Mouse (Mus musculus) liver, postnatal 0 days (tissue): ENCODE measurements around the gene Tlr13. TPM values are rescaled to one million over a fixed set of nuclear protein-coding genes. Genes with fewer than 3 reads are reported as not detected.

ENCODE experiments used
- ATAC-seq: fragments of 200-750 bp; cut with Nextera tagmentation; 2 replicates; pipeline ENCODE4 v1.8.0; 2017; ENCODE audit warnings: mild to moderate bottlenecking, moderate library complexity
- DNase-seq: peaks from one replicate; pipeline ENCODE4 v3.0.0-alpha.2; 2016
- H3K27ac ChIP-seq: fragments of 300-500 bp; sonication (generic); 2 replicates; pipeline ENCODE4 v1.5.1; 2014; ENCODE audit warnings: antibody characterized with exemption, moderate library complexity, mild to moderate bottlenecking, low read depth
- H3K27me3 ChIP-seq: fragments of 300-500 bp; sonication (generic); 2 replicates; pipeline ENCODE4 v1.6.1; 2014; ENCODE audit warnings: low read length, control low read depth, mixed read lengths; ENCODE audit not compliant: insufficient read depth
- H3K36me3 ChIP-seq: fragments of 300-500 bp; sonication (generic); replicated peaks from 2 replicates; pipeline ENCODE4 v1.6.1; 2014; ENCODE audit warnings: mild to moderate bottlenecking, control low read depth, low read length, moderate library complexity, mixed read lengths; ENCODE audit not compliant: insufficient read depth
- H3K4me1 ChIP-seq: fragments of 300-500 bp; sonication (generic); 2 replicates; pipeline ENCODE4 v1.6.1; 2014; ENCODE audit warnings: antibody characterized with exemption, mild to moderate bottlenecking, control low read depth; ENCODE audit not compliant: insufficient read depth
- H3K4me2 ChIP-seq: fragments of 300-500 bp; sonication (generic); 2 replicates; pipeline ENCODE4 v1.6.1; 2014; ENCODE audit warnings: low read depth, mild to moderate bottlenecking, low read length, moderate library complexity, mixed read lengths
- H3K4me3 ChIP-seq: fragments of 300-500 bp; sonication (generic); 2 replicates; pipeline ENCODE4 v1.5.1; 2014; ENCODE audit warnings: low read depth, low read length
- H3K9ac ChIP-seq: fragments of 300-500 bp; sonication (generic); replicated peaks from 2 replicates; pipeline ENCODE4 v1.6.1; 2014; ENCODE audit warnings: mild to moderate bottlenecking, moderate library complexity
- H3K9me3 ChIP-seq: fragments of 300-500 bp; sonication (generic); 2 replicates; pipeline ENCODE4 v1.6.1; 2016; ENCODE audit warnings: mild to moderate bottlenecking, control low read depth, low read length, mixed read lengths
- CTCF ChIP-seq: sonication (generic); IDR thresholded peaks from 2 replicates; pipeline ENCODE4 v1.5.1; 2016; ENCODE audit warnings: antibody characterized with exemption, low read depth
- EP300 ChIP-seq: IDR thresholded peaks from 2 replicates; pipeline ENCODE4 v1.6.1; 2016; ENCODE audit warnings: antibody characterized with exemption, low read depth, mild to moderate bottlenecking
- WGBS: fragments of 180-500 bp; shearing (Covaris S2); extraction: QIAGEN DNeasy Blood & Tissue Kit; methylation state at CpG from one replicate; pipeline ENCODE4 v1.1.7; 2014; ENCODE audit not compliant: insufficient replicate concordance; 5-methylcytosine and 5-hydroxymethylcytosine counted together
- polyA plus RNA-seq: library from polyadenylated mRNA; unstranded; fragments of >200 nt; fragmentation: Nextera tagmentation; extraction: Ambion mirVana; gene quantifications from 2 replicates; pipeline ENCODE4 v1.2.1, GENCODE M21; 2015

Tlr13 gene
- polyA plus RNA-seq, 1 experiment from 2014 or later, result 1.5 TPM

DNA sequence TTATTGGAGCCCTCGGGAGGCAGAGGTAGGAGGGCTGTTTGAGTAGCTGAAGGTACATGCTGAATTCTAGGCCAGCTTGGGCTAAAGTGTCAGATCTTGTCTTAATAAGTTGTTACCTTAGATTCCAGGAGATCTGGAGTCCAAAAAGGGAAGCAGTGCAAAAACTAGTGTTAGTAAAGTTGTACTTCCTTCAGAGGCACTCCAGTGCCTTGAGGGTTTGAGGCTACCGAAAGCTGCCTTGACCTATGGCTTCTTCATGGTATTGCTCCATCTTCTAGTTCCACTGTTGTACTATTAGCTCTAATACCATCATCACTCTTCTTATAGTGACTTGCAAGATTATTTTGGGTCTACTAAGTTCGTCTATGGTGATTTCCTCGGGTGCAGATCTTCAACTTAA, 13.1 kb upstream of the Tlr13 start:
- WGBS, result 79% methylated on average over 4 of the region's 4 CpGs
- ATAC-seq, result no peak
- H3K4me3 ChIP-seq, result no peak overlapping the region
- no peaks in the 10 kb centered on the region for H3K27me3 ChIP-seq
- H3K9me3 ChIP-seq, result no peaks in the 10 kb centered on the region
- H3K9ac ChIP-seq, result no peak overlapping the region
- no peaks in the 10 kb centered on the region for H3K4me1 ChIP-seq
- no peak for DNase-seq
- no peak overlapping the region for H3K4me2 ChIP-seq
- H3K27ac ChIP-seq, result no peak overlapping the region
- H3K36me3 ChIP-seq, result peaks cover 4% of the 10 kb centered on the region; the same call in 1 of the 2 replicates
- TF ChIP-seq EP300 (no peak), CTCF (no peak)

DNA sequence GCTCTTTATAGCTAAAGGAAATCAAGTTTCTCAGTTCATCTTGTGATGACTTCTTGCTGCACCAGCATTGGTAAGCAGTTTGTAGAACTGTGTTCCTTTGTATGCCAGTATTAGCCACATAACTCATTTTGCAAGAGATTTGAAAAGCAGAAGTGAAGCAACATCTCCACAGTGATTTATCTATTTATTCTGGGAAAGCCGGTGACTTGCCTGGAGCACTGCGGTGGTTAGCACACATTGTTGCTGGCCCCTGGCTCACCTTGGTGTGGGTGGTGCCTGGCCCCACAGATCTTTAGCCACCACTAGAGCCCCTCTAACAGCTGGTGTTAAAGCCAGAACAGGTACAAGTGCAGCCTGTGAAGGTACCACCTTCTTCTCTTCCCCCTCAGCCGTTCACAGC, 8.1 kb upstream of the Tlr13 start:
- no peak for TF ChIP-seq CTCF
- 0 out of 2 replicates have a peak, but pooled peaks have one; percentile 34 for TF ChIP-seq EP300
- Histone ChIP-seq H3K27ac (peak overlapping the region; percentile 70), H3K4me1 (peaks cover 13% of the 10 kb centered on the region), H3K9me3 (no peaks in the 10 kb centered on the region), H3K4me2 (no peak overlapping the region), H3K9ac (no peak overlapping the region), H3K4me3 (no peak overlapping the region), H3K27me3 (no peaks in the 10 kb centered on the region), H3K36me3 (no peaks in the 10 kb centered on the region)
- 51% methylated on average over 3 of the region's 3 CpGs for WGBS
- DNase-seq (no peak), ATAC-seq (peak; percentile 63; the same call in 1 of the 2 replicates)

DNA sequence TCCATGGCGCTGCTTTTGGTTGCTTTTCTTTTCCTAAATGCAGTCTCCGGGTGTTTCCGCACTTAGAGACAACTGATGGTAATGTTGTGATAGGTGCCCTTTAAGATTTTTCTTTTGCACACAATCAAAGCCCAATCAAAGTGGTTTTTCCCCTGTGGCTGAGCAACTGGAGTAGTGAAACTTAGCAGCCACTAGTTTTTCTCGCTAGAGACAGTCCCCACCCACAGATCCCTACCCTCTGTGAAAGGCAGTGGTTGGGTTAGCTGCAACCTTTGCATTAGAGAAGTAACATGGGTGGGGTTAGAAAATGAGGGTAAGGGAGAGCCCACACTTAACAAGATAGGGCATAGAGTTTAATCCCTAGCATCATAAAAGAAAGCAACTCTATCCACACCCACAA, 7.5 kb upstream of the Tlr13 start:
- TF ChIP-seq CTCF, result no peak
- TF ChIP-seq EP300, result no peak
- Histone ChIP-seq H3K27ac (peak overlapping the region; percentile 70), H3K36me3 (no peaks in the 10 kb centered on the region), H3K9ac (no peak overlapping the region), H3K27me3 (no peaks in the 10 kb centered on the region), H3K4me1 (peaks cover 13% of the 10 kb centered on the region), H3K9me3 (no peaks in the 10 kb centered on the region), H3K4me3 (no peak overlapping the region), H3K4me2 (peak overlapping the region; percentile 32; the same call in 1 of the 2 replicates)
- 71% methylated on average over 4 of the region's 4 CpGs for WGBS
- no peak for DNase-seq
- no peak for ATAC-seq

DNA sequence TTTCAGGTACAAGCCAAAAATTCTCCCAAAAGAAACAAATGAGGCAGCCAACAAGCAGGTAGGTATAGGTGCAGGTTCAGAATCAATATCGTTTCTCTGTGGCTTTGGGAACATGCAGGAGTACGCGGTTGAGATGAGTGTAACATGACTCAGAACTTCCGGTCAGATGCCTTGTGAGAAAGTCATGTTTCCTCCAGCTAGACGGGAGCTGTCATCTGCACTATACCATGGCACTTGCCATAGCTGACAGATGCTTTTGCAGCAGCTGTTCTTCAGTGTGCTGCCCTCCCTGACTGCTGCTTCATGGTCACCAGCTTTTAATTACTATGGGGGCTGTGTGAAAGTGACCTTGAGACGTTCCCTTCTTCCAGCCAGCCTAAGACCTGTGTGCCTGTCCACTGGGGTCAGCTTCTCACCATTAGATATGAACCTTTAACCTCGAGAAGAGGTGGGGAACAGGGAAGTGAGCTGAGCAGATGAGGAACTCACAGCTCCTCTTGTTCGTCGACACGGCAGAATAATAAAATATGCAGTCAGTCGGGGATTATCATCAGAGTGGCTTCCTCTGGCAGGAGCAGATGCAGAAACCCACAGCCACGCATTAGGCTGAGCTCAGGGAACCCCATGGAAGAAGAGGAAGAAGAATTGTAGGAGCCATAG, 7.0 kb upstream of the Tlr13 start:
- Histone ChIP-seq H3K9ac (no peak overlapping the region), H3K27ac (peak overlapping the region; percentile 70), H3K4me2 (peak overlapping the region; percentile 32; the same call in 1 of the 2 replicates), H3K4me3 (no peak overlapping the region), H3K36me3 (no peaks in the 10 kb centered on the region), H3K27me3 (no peaks in the 10 kb centered on the region), H3K9me3 (no peaks in the 10 kb centered on the region), H3K4me1 (peaks cover 13% of the 10 kb centered on the region)
- DNase-seq (peak; percentile 13), ATAC-seq (peak; percentile 54)
- WGBS, result 28% methylated on average over 12 of the region's 12 CpGs
- TF ChIP-seq CTCF (no peak), EP300 (no peak)

DNA sequence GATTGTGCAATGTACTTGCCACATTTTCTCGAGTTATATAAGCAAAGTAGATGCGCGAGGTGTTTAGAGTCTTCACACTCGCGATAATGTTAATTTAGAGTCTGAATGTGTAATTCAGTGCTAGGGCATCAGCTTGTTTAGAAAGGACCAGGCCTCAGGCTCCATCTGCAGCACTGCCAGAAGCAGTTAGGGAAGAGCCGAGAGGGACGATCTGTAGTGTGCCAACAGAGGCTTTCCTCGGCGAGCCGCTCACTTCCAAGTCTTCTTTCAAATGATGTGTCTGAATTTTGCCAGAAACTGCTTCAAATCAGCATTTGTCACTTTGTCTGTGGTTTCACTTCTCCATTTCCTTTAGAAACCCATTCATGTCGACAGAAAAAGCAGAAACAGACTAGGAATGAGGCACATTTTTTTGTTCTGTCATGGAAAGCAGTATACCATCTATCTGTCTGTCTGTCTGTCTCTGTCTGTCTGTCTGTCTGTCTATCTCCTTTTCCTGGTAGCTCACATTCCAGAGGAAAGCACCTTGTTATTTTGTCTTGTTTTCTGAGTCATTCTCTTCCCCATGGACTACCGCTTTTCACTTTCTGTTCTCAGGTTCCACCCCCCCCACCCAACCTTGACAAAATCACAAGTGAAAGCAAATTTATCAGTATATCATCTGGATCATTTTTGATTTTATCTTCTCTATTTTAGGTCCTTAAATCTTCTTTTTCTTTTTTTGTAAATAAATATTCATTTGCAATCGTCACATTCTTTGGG, 3.5 kb upstream of the Tlr13 start:
- Histone ChIP-seq H3K36me3 (no peaks in the 10 kb centered on the region), H3K4me1 (peaks cover 13% of the 10 kb centered on the region), H3K27me3 (no peaks in the 10 kb centered on the region), H3K9ac (no peak overlapping the region), H3K9me3 (no peaks in the 10 kb centered on the region), H3K4me3 (no peak overlapping the region), H3K4me2 (no peak overlapping the region), H3K27ac (no peak overlapping the region)
- DNase-seq, result no peak
- TF ChIP-seq CTCF, result no peak
- no peak for TF ChIP-seq EP300
- ATAC-seq, result no peak
- WGBS, result 55% methylated on average over 13 of the region's 13 CpGs

DNA sequence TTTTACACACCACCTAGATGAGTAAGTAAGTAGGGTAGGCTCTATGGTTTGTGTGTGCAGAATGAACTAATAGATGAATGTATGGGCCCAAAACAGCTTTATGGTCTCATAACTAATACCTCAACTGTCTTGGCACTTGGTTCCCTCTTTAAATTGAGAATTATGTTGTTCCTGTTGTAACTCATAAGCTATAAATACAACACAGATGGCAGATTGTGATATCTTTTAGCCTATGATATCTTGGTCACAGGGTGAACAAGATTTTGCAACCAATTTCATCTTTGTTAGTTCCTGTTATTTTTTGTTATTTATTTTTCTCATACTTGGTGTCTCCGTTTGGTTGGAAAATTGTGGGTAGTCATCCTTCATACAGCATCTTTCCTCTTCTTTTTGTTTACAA, 5.2 kb downstream of the Tlr13 start:
- H3K4me2 ChIP-seq, result no peak overlapping the region
- 0 out of 2 replicates have a peak, but pooled peaks cover 4% of the 10 kb centered on the region for H3K4me1 ChIP-seq
- H3K9me3 ChIP-seq, result no peaks in the 10 kb centered on the region
- TF ChIP-seq EP300, result no peak
- no peak for TF ChIP-seq CTCF
- H3K27me3 ChIP-seq, result no peaks in the 10 kb centered on the region
- DNase-seq (no peak), ATAC-seq (no peak)
- H3K4me3 ChIP-seq, result no peak overlapping the region
- H3K27ac ChIP-seq, result no peak overlapping the region
- 59% methylated on average over 1 of the region's 1 CpGs for WGBS
- no peaks in the 10 kb centered on the region for H3K36me3 ChIP-seq
- no peak overlapping the region for H3K9ac ChIP-seq
